17 mouse cellular contexts compared by ENCODE assay signal in the genomic region with DNA sequence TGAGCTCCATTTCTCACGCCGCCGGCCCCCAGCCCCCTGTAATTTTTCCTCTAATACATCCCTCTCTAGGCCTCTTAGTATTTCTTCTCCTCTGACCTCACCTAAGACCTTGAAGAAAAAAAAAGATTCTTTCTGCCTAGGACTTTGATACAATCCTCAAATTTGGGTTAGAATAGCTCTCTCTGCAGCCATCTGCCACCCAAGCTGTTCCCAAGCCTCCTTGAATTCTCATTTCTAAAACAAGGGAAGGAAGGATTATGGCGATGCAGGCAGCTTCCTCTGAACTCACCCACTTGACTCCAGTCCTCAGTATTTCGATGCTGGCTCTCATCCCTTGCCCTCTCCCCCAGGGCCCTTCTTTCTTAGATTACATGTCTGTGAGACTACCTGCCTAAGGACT.
DNase-seq lines count a peak whose midpoint lies in the region; ATAC-seq lines count a peak whose summit lies in the region.
"Had no signal": no experiment of that assay in that cellular context is flagged by ENCODE, and none has a peak within 500 bp of the region (broad histone marks: within the 10 kb centered on the region; RNA-seq: fewer than 3 reads in every experiment).

No protein-coding gene starts in this region.

- no peak overlapping the region for H3K9ac ChIP-seq in midbrain, embryonic 13.5 days (replicated peaks)
- H3K9ac ChIP-seq: hindbrain, embryonic 12.5 days; intestine, embryonic 15.5 days; liver, embryonic 12.5 days; midbrain, embryonic 12.5 days had no signal

- H3K36me3 ChIP-seq in midbrain, embryonic 13.5 days = no peaks in the 10 kb centered on the region
- H3K36me3 ChIP-seq: embryonic facial prominence, embryonic 10.5 days; hindbrain, embryonic 12.5 days; intestine, embryonic 15.5 days; liver, embryonic 12.5 days; midbrain, embryonic 12.5 days had no signal

- DNase-seq in cerebellum, postnatal 4 days (ENCODE audit: low spot score in 2 of 2) = no peak
- peak; percentile 54 for DNase-seq in right cerebral cortex, adult 18-20 months
- no peak for DNase-seq in right cerebral cortex, postnatal 4 days
- DNase-seq in layer of hippocampus, adult 8-10 months (ENCODE audit: low spot score in 2 of 2) = peak; percentile 23 to 47
- peak; percentile 46 for DNase-seq in telencephalon, adult 2 months (ENCODE audit: low read depth, low spot score)
- no peak for DNase-seq in heart, postnatal 25 days (ENCODE audit: low spot score)
- DNase-seq: gastrocnemius, postnatal 36 days; kidney, postnatal 10 days; spleen, adult 18-20 months had no signal

- peaks cover 5% of the 10 kb centered on the region; the same call in 1 of the 2 replicates for H3K4me1 ChIP-seq in midbrain, embryonic 13.5 days (replicated peaks)
- H3K4me1 ChIP-seq: hindbrain, embryonic 12.5 days; intestine, embryonic 15.5 days; liver, embryonic 12.5 days had no signal

- no peaks in the 10 kb centered on the region for H3K9me3 ChIP-seq in midbrain, embryonic 13.5 days
- H3K9me3 ChIP-seq: embryonic facial prominence, embryonic 10.5 days; hindbrain, embryonic 12.5 days; intestine, embryonic 15.5 days; liver, embryonic 12.5 days; midbrain, embryonic 12.5 days had no signal

- no peak overlapping the region for H3K4me3 ChIP-seq in midbrain, embryonic 13.5 days (replicated peaks)
- H3K4me3 ChIP-seq: embryonic facial prominence, embryonic 10.5 days; hindbrain, embryonic 12.5 days; intestine, embryonic 15.5 days; liver, embryonic 12.5 days; midbrain, embryonic 12.5 days had no signal

- intact Hi-C loops in heart, postnatal 25 days (cut with DNase I) = no loop called here

- H3K4me2 ChIP-seq in midbrain, embryonic 13.5 days (replicated peaks) = no peak overlapping the region
- H3K4me2 ChIP-seq: hindbrain, embryonic 12.5 days; intestine, embryonic 15.5 days; liver, embryonic 12.5 days; midbrain, embryonic 12.5 days had no signal

- peak; percentile 93 for ATAC-seq in cerebellum, adult (ENCODE audit: insufficient number of reproducible peaks, low FRiP score, low TSS enrichment)
- ATAC-seq in midbrain, embryonic 13.5 days = no peak
- ATAC-seq: intestine, embryonic 15.5 days; liver, embryonic 12.5 days had no signal

- H3K27ac ChIP-seq in midbrain, embryonic 13.5 days = no peak overlapping the region
- H3K27ac ChIP-seq: embryonic facial prominence, embryonic 10.5 days; hindbrain, embryonic 12.5 days; intestine, embryonic 15.5 days; liver, embryonic 12.5 days; midbrain, embryonic 12.5 days had no signal

- WGBS in midbrain, embryonic 13.5 days = 32% methylated on average over 5 of the region's 5 CpGs

- H3K27me3 ChIP-seq in midbrain, embryonic 13.5 days = no peaks in the 10 kb centered on the region
- H3K27me3 ChIP-seq: CH12.LX; hindbrain, embryonic 12.5 days; intestine, embryonic 15.5 days; liver, embryonic 12.5 days; midbrain, embryonic 12.5 days had no signal

Comparison
In these comparisons a context has a peak if more than half of its experiments do, and no peak if none do; other contexts are left out.
1. DNase-seq: peak in right cerebral cortex, adult 18-20 months (single experiment), layer of hippocampus, adult 8-10 months (2 of 2) and telencephalon, adult 2 months (single experiment); none in cerebellum, postnatal 4 days (0 of 2), right cerebral cortex, postnatal 4 days (single experiment) and heart, postnatal 25 days (single experiment).